Mouse (Mus musculus): ENCODE data around the gene Nanp.

The Nanp gene

GRCm38 (mm10) chr2:151039232-151039695 is at the start of gene Nanp, which contains the start of gene Ninl:
Nanp (minus strand) TSS chr2:151039398.
Ninl (minus strand) TSS chr2:151039382.
- DNase-seq (ENCODE audit: low read depth, low spot score): peak; percentile 86

GRCm38 (mm10) chr2:151056637-151057036 is 17.4 kb upstream of the Nanp start:
- DNase-seq (ENCODE audit: low read depth, low spot score): no peak

- no peak for DNase-seq (ENCODE audit: low read depth, low spot score)
These were observed 1.2 kb upstream of the Nanp start for GRCm38 (mm10) chr2:151040411-151040810.

GRCm38 (mm10) chr2:151039726-151040125 is 528 bp upstream of the Nanp start:
- no peak for DNase-seq (ENCODE audit: low read depth, low spot score)

GRCm38 (mm10) chr2:151038811-151039222 is 381 bp downstream of the Nanp start:
- DNase-seq (ENCODE audit: low read depth, low spot score): peak; percentile 12

- no peak for DNase-seq (ENCODE audit: low read depth, low spot score)
These were observed 1.2 kb downstream of the Nanp start for GRCm38 (mm10) chr2:151037876-151038552.

GRCm38 (mm10) chr2:151037292-151037691 is 1.9 kb downstream of the Nanp start:
- DNase-seq (ENCODE audit: low read depth, low spot score): no peak

- no peak for DNase-seq (ENCODE audit: low read depth, low spot score)
These were observed 2.5 kb downstream of the Nanp start for GRCm38 (mm10) chr2:151036721-151037120.

- no peak for DNase-seq (ENCODE audit: low read depth, low spot score)
These were observed 4.8 kb downstream of the Nanp start for GRCm38 (mm10) chr2:151034435-151034834.

GRCm38 (mm10) chr2:151021158-151021557 is 18.0 kb downstream of the Nanp start:
- no peak for DNase-seq (ENCODE audit: low read depth, low spot score)

GRCm38 (mm10) chr2:151015316-151015715 is 23.9 kb downstream of the Nanp start:
- DNase-seq (ENCODE audit: low read depth, low spot score): no peak

- DNase-seq (ENCODE audit: low read depth, low spot score): no peak
These were observed 27.9 kb downstream of the Nanp start for GRCm38 (mm10) chr2:151011273-151011672.

- DNase-seq (ENCODE audit: low read depth, low spot score): no peak
These were observed 29.6 kb downstream of the Nanp start for GRCm38 (mm10) chr2:151009515-151010085.

GRCm38 (mm10) chr2:151008939-151009509 is 30.2 kb downstream of the Nanp start:
- peak; percentile 59 for DNase-seq (ENCODE audit: low read depth, low spot score)

- no peak for DNase-seq (ENCODE audit: low read depth, low spot score)
These were observed 30.7 kb downstream of the Nanp start for GRCm38 (mm10) chr2:151008517-151008932.

- no peak for DNase-seq (ENCODE audit: low read depth, low spot score)
These were observed 31.2 kb downstream of the Nanp start for GRCm38 (mm10) chr2:151008006-151008405.

- no peak for DNase-seq (ENCODE audit: low read depth, low spot score)
These were observed 32.8 kb downstream of the Nanp start for GRCm38 (mm10) chr2:151006281-151006945.

- no peak for DNase-seq (ENCODE audit: low read depth, low spot score)
These were observed 34.8 kb downstream of the Nanp start for GRCm38 (mm10) chr2:151004390-151004789.

GRCm38 (mm10) chr2:151003796-151004195 is 35.4 kb downstream of the Nanp start:
- no peak for DNase-seq (ENCODE audit: low read depth, low spot score)

GRCm38 (mm10) chr2:151001619-151002175 is 37.5 kb downstream of the Nanp start:
- DNase-seq (ENCODE audit: low read depth, low spot score): no peak

- peak; percentile 14 for DNase-seq (ENCODE audit: low read depth, low spot score)
These were observed 38.6 kb downstream of the Nanp start for GRCm38 (mm10) chr2:151000402-151001178.
